Mouse (Mus musculus): ENCODE results near the gene 1700066M21Rik.

DNA sequence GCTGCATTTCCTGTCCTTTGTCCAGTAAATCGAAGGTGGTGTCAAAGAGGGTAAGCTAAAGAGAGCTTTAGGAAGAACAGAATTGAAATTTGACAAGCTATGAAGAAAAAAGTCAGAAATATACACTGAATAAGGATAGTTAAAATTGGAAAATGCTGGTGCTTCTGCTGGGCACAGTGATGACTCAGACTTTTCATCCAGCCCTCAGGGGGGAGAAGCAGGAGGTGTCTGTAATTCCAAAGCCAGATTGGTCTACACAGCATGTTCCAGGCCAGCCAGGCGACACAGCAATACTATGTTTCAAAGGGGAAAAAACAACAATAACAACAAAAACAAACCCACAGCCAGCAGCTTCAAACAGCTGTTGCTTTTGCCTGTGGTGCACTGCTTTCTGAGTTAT lies 36.0 kb downstream of the 1700066M21Rik start:
- TF ChIP-seq CTCF (IDR thresholded peaks at IDR 0.05; ENCODE audit: low read depth), result no peak
- no peak for TF ChIP-seq EP300 (IDR thresholded peaks at IDR 0.05; ENCODE audit: low read depth)
